Comparison of ENCODE assay signal across 8 mouse cellular contexts in genomic region chr5:31452886-31453410, GRCm38 (mm10). TPM values are rescaled to one million over a fixed set of nuclear protein-coding genes. Genes with fewer than 3 reads are reported as not detected.
A peak's percentile ranks its signal among the peaks of the same experiment; 100 is the strongest.
DNase-seq lines count a peak whose midpoint lies in the region; ATAC-seq and TF ChIP-seq lines count a peak whose summit lies in the region.

No protein-coding gene starts in this region.

- H3K4me3 ChIP-seq in heart, embryonic 11.5 days (ENCODE audit: low read depth, low read length) = peak overlapping the region; percentile 50
- H3K4me3 ChIP-seq in C2C12 (ENCODE audit: insufficient read depth, poor library complexity, severe bottlenecking) = peak overlapping the region; percentile 49
- H3K4me3 ChIP-seq in embryonic facial prominence, embryonic 14.5 days (ENCODE audit: low read depth, low read length) = peak overlapping the region; percentile 57
- H3K4me3 ChIP-seq in limb, embryonic 14.5 days (replicated peaks; ENCODE audit: low read length) = peak overlapping the region; percentile 50
- H3K4me3 ChIP-seq in stomach, embryonic 16.5 days (replicated peaks; ENCODE audit: low read length) = peak overlapping the region; percentile 67

- DNase-seq in heart, postnatal 14 days = no peak
- DNase-seq in embryonic facial prominence, embryonic 14.5 days (ENCODE audit: low spot score) = no peak
- no peak for DNase-seq in limb, embryonic 14.5 days (ENCODE audit: low spot score)
- no peak for DNase-seq in frontal cortex, postnatal 25 days (ENCODE audit: low spot score in 2 of 2)
- DNase-seq in adrenal gland, postnatal 4 days (ENCODE audit: low spot score in 2 of 2) = no peak

- H3ac ChIP-seq in C2C12 (ENCODE audit: control insufficient read depth, insufficient read length, low read depth) = peak overlapping the region; percentile 38

- H3K27ac ChIP-seq in heart, embryonic 11.5 days (ENCODE audit: low read depth, low read length) = no peak overlapping the region
- peak overlapping the region; percentile 77; the same call in 1 of the 2 replicates for H3K27ac ChIP-seq in embryonic facial prominence, embryonic 14.5 days (replicated peaks; ENCODE audit: low read depth, low read length)
- H3K27ac ChIP-seq in limb, embryonic 14.5 days (replicated peaks; ENCODE audit: low read depth, low read length) = no peak overlapping the region
- H3K27ac ChIP-seq in stomach, embryonic 16.5 days (ENCODE audit: low read length) = no peak overlapping the region

- no peak for TF ChIP-seq POLR2A in limb, embryonic 14.5 days (IDR thresholded peaks at IDR 0.05; ENCODE audit: borderline replicate concordance, extremely low read depth, insufficient read depth, insufficient read length)

- intact Hi-C loops in heart, postnatal 14 days (cut with DNase I) = loop anchor here (10.0 kb wide), 2 partner anchors 158 to 228 kb away; partner anchors contain the start of genes Fndc4, Gckr, Ift172 and Ppm1g

- H3K79me3 ChIP-seq in C2C12 (ENCODE audit: low read depth) = peaks cover 30% of the 10 kb centered on the region

- no peak for ATAC-seq in heart, embryonic 11.5 days (replicated peaks; ENCODE audit: insufficient number of reproducible peaks, low FRiP score, low TSS enrichment)
- ATAC-seq in embryonic facial prominence, embryonic 14.5 days (ENCODE audit: low read depth) = no peak
- ATAC-seq in limb, embryonic 14.5 days (ENCODE audit: low FRiP score, low read depth) = no peak
- no peak for ATAC-seq in stomach, embryonic 16.5 days (ENCODE audit: insufficient read depth, low FRiP score)

- 15% methylated on average over 7 of the region's 7 CpGs for WGBS in heart, embryonic 11.5 days (ENCODE audit: insufficient replicate concordance)
- 12% methylated on average over 7 of the region's 7 CpGs for WGBS in embryonic facial prominence, embryonic 14.5 days
- WGBS in limb, embryonic 14.5 days = 15% methylated on average over 7 of the region's 7 CpGs
- WGBS in stomach, embryonic 16.5 days = 11% methylated on average over 7 of the region's 7 CpGs

- H3K79me2 ChIP-seq in C2C12 (ENCODE audit: control insufficient read depth, insufficient read depth) = peaks cover 48% of the 10 kb centered on the region

- H3K4me1 ChIP-seq in heart, embryonic 11.5 days (ENCODE audit: control insufficient read depth, insufficient read depth, low read length) = 0 out of 2 replicates have a peak, but pooled peaks cover 6% of the 10 kb centered on the region
- H3K4me1 ChIP-seq in embryonic facial prominence, embryonic 14.5 days (ENCODE audit: control insufficient read depth, insufficient read depth, low read length) = peaks cover 11% of the 10 kb centered on the region; the same call in 1 of the 2 replicates
- peaks cover 11% of the 10 kb centered on the region for H3K4me1 ChIP-seq in limb, embryonic 14.5 days (ENCODE audit: control insufficient read depth, insufficient read depth, low read length)
- peaks cover 9% of the 10 kb centered on the region for H3K4me1 ChIP-seq in stomach, embryonic 16.5 days (ENCODE audit: control insufficient read depth, insufficient read depth, low read length)

- no peaks in the 10 kb centered on the region for H3K27me3 ChIP-seq in heart, embryonic 11.5 days (ENCODE audit: control insufficient read depth, insufficient read depth, low read length)
- H3K27me3 ChIP-seq in C2C12 (ENCODE audit: control insufficient read depth, insufficient read depth, insufficient read length) = no peaks in the 10 kb centered on the region
- no peaks in the 10 kb centered on the region for H3K27me3 ChIP-seq in embryonic facial prominence, embryonic 14.5 days (replicated peaks; ENCODE audit: control insufficient read depth, insufficient read depth, low read length)
- no peaks in the 10 kb centered on the region for H3K27me3 ChIP-seq in limb, embryonic 14.5 days (ENCODE audit: control insufficient read depth, insufficient read depth, low read length)
- no peaks in the 10 kb centered on the region for H3K27me3 ChIP-seq in stomach, embryonic 16.5 days (ENCODE audit: control insufficient read depth, insufficient read depth, low read length)

- H3K4me2 ChIP-seq in heart, embryonic 11.5 days = peak overlapping the region; percentile 83
- peak overlapping the region; percentile 82 for H3K4me2 ChIP-seq in embryonic facial prominence, embryonic 14.5 days (ENCODE audit: low read depth, low read length)
- peak overlapping the region; percentile 65 for H3K4me2 ChIP-seq in limb, embryonic 14.5 days (replicated peaks; ENCODE audit: low read depth, low read length, severe bottlenecking)
- H3K4me2 ChIP-seq in stomach, embryonic 16.5 days (ENCODE audit: low read depth, low read length) = peak overlapping the region; percentile 83

- no peaks in the 10 kb centered on the region for H3K9me3 ChIP-seq in heart, embryonic 11.5 days (replicated peaks; ENCODE audit: control insufficient read depth, low read length)
- no peaks in the 10 kb centered on the region for H3K9me3 ChIP-seq in embryonic facial prominence, embryonic 14.5 days (ENCODE audit: control insufficient read depth, low read length)
- H3K9me3 ChIP-seq in limb, embryonic 14.5 days (ENCODE audit: control insufficient read depth, low read length) = no peaks in the 10 kb centered on the region
- no peaks in the 10 kb centered on the region for H3K9me3 ChIP-seq in stomach, embryonic 16.5 days (replicated peaks; ENCODE audit: control insufficient read depth, low read length)

- TF ChIP-seq CTCF in C2C12 (IDR thresholded peaks at IDR 0.05; ENCODE audit: control insufficient read depth, insufficient read depth, insufficient read length) = no peak

- H3K36me3 ChIP-seq in heart, embryonic 11.5 days (ENCODE audit: control insufficient read depth, insufficient read depth, low read length) = no peaks in the 10 kb centered on the region
- H3K36me3 ChIP-seq in C2C12 (ENCODE audit: control insufficient read depth, insufficient read depth) = peaks cover 5% of the 10 kb centered on the region
- no peaks in the 10 kb centered on the region for H3K36me3 ChIP-seq in embryonic facial prominence, embryonic 14.5 days (ENCODE audit: control insufficient read depth, insufficient read depth, low read length)
- H3K36me3 ChIP-seq in limb, embryonic 14.5 days (ENCODE audit: control insufficient read depth, insufficient read depth, low read length) = no peaks in the 10 kb centered on the region
- H3K36me3 ChIP-seq in stomach, embryonic 16.5 days (ENCODE audit: control insufficient read depth, insufficient read depth, low read length) = no peaks in the 10 kb centered on the region

- H3K9ac ChIP-seq in heart, embryonic 11.5 days (ENCODE audit: low read depth, low read length) = peak overlapping the region; percentile 81
- peak overlapping the region; percentile 73 for H3K9ac ChIP-seq in embryonic facial prominence, embryonic 14.5 days (ENCODE audit: low read depth, low read length)
- peak overlapping the region; percentile 66 for H3K9ac ChIP-seq in limb, embryonic 14.5 days (ENCODE audit: low read depth, low read length, severe bottlenecking)
- H3K9ac ChIP-seq in stomach, embryonic 16.5 days (ENCODE audit: low read length) = peak overlapping the region; percentile 79

TF ChIP-seq in C2C12, 6 proteins besides CTCF, POLR2A, EP300 and RAD21:
- no peak for TF ChIP-seq USF1 (IDR thresholded peaks at IDR 0.05; ENCODE audit: low read depth)
- TF ChIP-seq FOSL1 (IDR thresholded peaks at IDR 0.05; ENCODE audit: insufficient read depth, low read length, poor library complexity, severe bottlenecking) = no peak
- no peak for TF ChIP-seq MAX (IDR thresholded peaks at IDR 0.05)
- TF ChIP-seq MYOD1 (IDR thresholded peaks at IDR 0.05; ENCODE audit: control insufficient read depth, insufficient read length, low read depth) = no peak
- no peak for TF ChIP-seq MYOG (IDR thresholded peaks at IDR 0.05; ENCODE audit: control insufficient read depth, extremely low read depth, insufficient read length)
- TF ChIP-seq CEBPB (IDR thresholded peaks at IDR 0.05; ENCODE audit: low read depth) = no peak

RNA-seq across cellular contexts. Expression of gene Zfp512, which starts 0.7 kb away (rescaled TPM):
- polyA plus RNA-seq in heart, embryonic 11.5 days (2014; fragmentation: Nextera tagmentation; extraction: Ambion mirVana) = 34.4 and 44.0 TPM in 2 replicates
- 10 to 100 TPM; 19.9 to 20.5 TPM for total RNA-seq in heart, postnatal 14 days (2021)
- polyA plus RNA-seq in C2C12 (2012; fragmentation: generic; extraction: Trizol) = 11.6 TPM
- polyA plus RNA-seq in embryonic facial prominence, embryonic 14.5 days (2014; fragmentation: Nextera tagmentation; extraction: Ambion mirVana) = 39.1 and 43.6 TPM in 2 replicates
- 40.9 and 41.5 TPM in 2 replicates for polyA plus RNA-seq in limb, embryonic 14.5 days (2012; rRNA removed)
- polyA plus RNA-seq in limb, embryonic 14.5 days (2014; fragmentation: Nextera tagmentation; extraction: Ambion mirVana) = 38.1 and 47.1 TPM in 2 replicates
- polyA plus RNA-seq in stomach, embryonic 16.5 days (2015; fragmentation: Nextera tagmentation; extraction: Ambion mirVana) = 40.6 and 42.9 TPM in 2 replicates
- total RNA-seq in adrenal gland, postnatal 4 days (2021) = 10 to 100 TPM; 34.2 to 34.8 TPM

RNA-seq across cellular contexts. Expression of gene 4930548H24Rik, which starts 32.6 kb away (rescaled TPM):
- 0.08 TPM in 1 of 2 replicates, not detected in the other for polyA plus RNA-seq in heart, embryonic 11.5 days (2014; fragmentation: Nextera tagmentation; extraction: Ambion mirVana)
- under 1 TPM in 1 of 2 experiments, not detected in 1; 0.22 TPM for total RNA-seq in heart, postnatal 14 days (2021)
- polyA plus RNA-seq in C2C12 (2012; fragmentation: generic; extraction: Trizol) = 0.02 TPM
- polyA plus RNA-seq in embryonic facial prominence, embryonic 14.5 days (2014; fragmentation: Nextera tagmentation; extraction: Ambion mirVana) = not detected in 2 replicates
- polyA plus RNA-seq in limb, embryonic 14.5 days (2012; rRNA removed) = 0.06 and 0.13 TPM in 2 replicates
- not detected in 2 replicates for polyA plus RNA-seq in limb, embryonic 14.5 days (2014; fragmentation: Nextera tagmentation; extraction: Ambion mirVana)
- not detected in 2 replicates for polyA plus RNA-seq in stomach, embryonic 16.5 days (2015; fragmentation: Nextera tagmentation; extraction: Ambion mirVana)
- total RNA-seq in adrenal gland, postnatal 4 days (2021) = under 1 TPM; 0.50 to 0.62 TPM

RNA-seq across cellular contexts. Expression of gene Gpn1, which starts 41.6 kb away (rescaled TPM):
- polyA plus RNA-seq in heart, embryonic 11.5 days (2014; fragmentation: Nextera tagmentation; extraction: Ambion mirVana) = 52.0 and 52.7 TPM in 2 replicates
- 10 to 100 TPM; 20.0 to 20.9 TPM for total RNA-seq in heart, postnatal 14 days (2021)
- 20.0 TPM for polyA plus RNA-seq in C2C12 (2012; fragmentation: generic; extraction: Trizol)
- polyA plus RNA-seq in embryonic facial prominence, embryonic 14.5 days (2014; fragmentation: Nextera tagmentation; extraction: Ambion mirVana) = 43.0 and 53.1 TPM in 2 replicates
- 25.7 and 27.8 TPM in 2 replicates for polyA plus RNA-seq in limb, embryonic 14.5 days (2012; rRNA removed)
- 47.1 and 53.4 TPM in 2 replicates for polyA plus RNA-seq in limb, embryonic 14.5 days (2014; fragmentation: Nextera tagmentation; extraction: Ambion mirVana)
- polyA plus RNA-seq in stomach, embryonic 16.5 days (2015; fragmentation: Nextera tagmentation; extraction: Ambion mirVana) = 49.2 and 52.9 TPM in 2 replicates
- 10 to 100 TPM; 28.0 to 28.7 TPM for total RNA-seq in adrenal gland, postnatal 4 days (2021)
